Mouse (Mus musculus): Measurements from ENCODE around the gene 9530003J23Rik. TPM values are rescaled to one million over a fixed set of nuclear protein-coding genes. Genes with fewer than 3 reads are reported as not detected.
A peak's percentile ranks its signal among the peaks of the same experiment; 100 is the strongest.
"Not testable (repeated sequence)": the region's sequence is repeated elsewhere in the genome, so short reads cannot be mapped to it uniquely, and the experiment has no call there.

The 9530003J23Rik gene
- polyA plus RNA-seq, 1 experiment = 0.33 TPM

GRCm38 (mm10) chr10:117282551-117282950, 44.0 kb upstream of the 9530003J23Rik start:
- no peaks in the 10 kb centered on the region for H3K36me3 ChIP-seq (ENCODE audit: control insufficient read depth, insufficient read depth, low read length)
- H3K27me3 ChIP-seq (ENCODE audit: control insufficient read depth, insufficient read depth, low read length) = no peaks in the 10 kb centered on the region
- no peaks in the 10 kb centered on the region for H3K4me1 ChIP-seq (ENCODE audit: control insufficient read depth, insufficient read depth, low read length)
- TF ChIP-seq CTCF (IDR thresholded peaks at IDR 0.05; ENCODE audit: control insufficient read depth, insufficient read depth, insufficient replicate concordance, low read depth, low read length) (no peak), POLR2A (IDR thresholded peaks at IDR 0.05; ENCODE audit: control insufficient read depth, low read depth, low read length) (no peak)
- H3K27ac ChIP-seq (ENCODE audit: control insufficient read depth, insufficient read depth, low read depth, low read length) = no peak overlapping the region
- no peak overlapping the region for H3K4me3 ChIP-seq (ENCODE audit: control insufficient read depth, low read depth, low read length)

DNA sequence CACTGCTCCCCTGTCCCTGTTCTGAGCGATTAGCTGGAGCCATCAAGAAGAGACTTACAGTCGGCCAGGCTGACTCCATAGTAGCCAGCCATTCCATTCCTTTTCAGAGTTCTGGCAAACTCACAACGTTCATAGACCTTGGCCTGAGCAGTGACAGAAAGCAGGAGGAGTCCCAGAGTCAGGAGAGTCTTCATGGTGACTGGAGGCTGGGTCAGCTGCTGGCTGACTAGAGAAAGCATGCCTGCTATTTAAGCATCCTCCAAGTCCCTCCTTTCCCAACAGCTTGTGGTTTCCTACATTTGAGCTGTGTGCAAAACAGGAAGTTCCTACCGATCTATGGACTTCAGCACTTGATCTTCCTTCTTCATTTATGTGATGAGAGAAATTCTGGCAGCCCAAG, 43.5 kb upstream of the 9530003J23Rik start, which contains the start of gene Lyz2:
TSS of gene Lyz2 (minus strand) at position 273 of the 400 bp plus-strand sequence.
- Histone ChIP-seq H3K4me1 (ENCODE audit: control insufficient read depth, insufficient read depth, low read length) (no peaks in the 10 kb centered on the region), H3K27me3 (ENCODE audit: control insufficient read depth, insufficient read depth, low read length) (no peaks in the 10 kb centered on the region), H3K27ac (ENCODE audit: control insufficient read depth, insufficient read depth, low read depth, low read length) (no peak within 1 kb of the TSS), H3K36me3 (ENCODE audit: control insufficient read depth, insufficient read depth, low read length) (no peaks in the 10 kb centered on the region), H3K4me3 (ENCODE audit: control insufficient read depth, low read depth, low read length) (no peak within 1 kb of the TSS)
- no peak for TF ChIP-seq CTCF (IDR thresholded peaks at IDR 0.05; ENCODE audit: control insufficient read depth, insufficient read depth, insufficient replicate concordance, low read depth, low read length)
- no peak for TF ChIP-seq POLR2A (IDR thresholded peaks at IDR 0.05; ENCODE audit: control insufficient read depth, low read depth, low read length)

GRCm38 (mm10) chr10:117281381-117281920, 42.9 kb upstream of the 9530003J23Rik start:
- TF ChIP-seq POLR2A (IDR thresholded peaks at IDR 0.05; ENCODE audit: control insufficient read depth, low read depth, low read length) = no peak
- TF ChIP-seq CTCF (IDR thresholded peaks at IDR 0.05; ENCODE audit: control insufficient read depth, insufficient read depth, insufficient replicate concordance, low read depth, low read length) = no peak
- Histone ChIP-seq H3K4me3 (ENCODE audit: control insufficient read depth, low read depth, low read length) (no peak overlapping the region), H3K4me1 (ENCODE audit: control insufficient read depth, insufficient read depth, low read length) (no peaks in the 10 kb centered on the region)

DNA sequence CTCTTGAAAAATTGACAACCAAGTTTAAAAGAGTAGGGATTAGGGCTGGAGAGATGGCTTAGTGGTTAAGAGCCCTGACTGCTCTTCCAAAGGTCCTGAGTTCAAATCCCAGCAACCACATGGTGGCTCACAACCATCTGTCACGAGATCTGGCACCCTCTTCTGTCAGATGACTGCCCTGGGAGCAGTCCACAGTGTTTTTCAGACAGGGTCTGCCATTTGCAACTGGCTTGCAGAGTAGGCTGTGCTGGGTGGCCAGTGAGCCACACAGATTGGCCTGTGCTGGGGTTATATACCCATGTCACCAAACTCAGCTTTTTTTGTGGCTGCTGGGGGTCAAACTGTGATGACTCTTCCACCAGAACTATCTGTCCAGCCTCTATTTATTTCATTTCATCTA, 41.5 kb upstream of the 9530003J23Rik start:
- H3K4me3 ChIP-seq (ENCODE audit: control insufficient read depth, low read depth, low read length) = no peak overlapping the region
- H3K36me3 ChIP-seq (ENCODE audit: control insufficient read depth, insufficient read depth, low read length) = no peaks in the 10 kb centered on the region
- TF ChIP-seq POLR2A (IDR thresholded peaks at IDR 0.05; ENCODE audit: control insufficient read depth, low read depth, low read length) (no peak), CTCF (IDR thresholded peaks at IDR 0.05; ENCODE audit: control insufficient read depth, insufficient read depth, insufficient replicate concordance, low read depth, low read length) (no peak)
- H3K4me1 ChIP-seq (ENCODE audit: control insufficient read depth, insufficient read depth, low read length) = peaks cover 3% of the 10 kb centered on the region
- no peak overlapping the region for H3K27ac ChIP-seq (ENCODE audit: control insufficient read depth, insufficient read depth, low read depth, low read length)
- no peaks in the 10 kb centered on the region for H3K27me3 ChIP-seq (ENCODE audit: control insufficient read depth, insufficient read depth, low read length)

More at GRCm38 (mm10) chr10:117281381-117281920, 42.9 kb upstream of the 9530003J23Rik start:
- Histone ChIP-seq H3K27ac (ENCODE audit: control insufficient read depth, insufficient read depth, low read depth, low read length) (no peak overlapping the region), H3K36me3 (ENCODE audit: control insufficient read depth, insufficient read depth, low read length) (no peaks in the 10 kb centered on the region), H3K27me3 (ENCODE audit: control insufficient read depth, insufficient read depth, low read length) (no peaks in the 10 kb centered on the region)

- not testable (repeated sequence) for H3K27me3 ChIP-seq (ENCODE audit: control insufficient read depth, insufficient read depth, low read length); H3K4me1 ChIP-seq (ENCODE audit: control insufficient read depth, insufficient read depth, low read length); H3K27ac ChIP-seq (ENCODE audit: control insufficient read depth, insufficient read depth, low read depth, low read length); H3K4me3 ChIP-seq (ENCODE audit: control insufficient read depth, low read depth, low read length); H3K36me3 ChIP-seq (ENCODE audit: control insufficient read depth, insufficient read depth, low read length)
Observed at GRCm38 (mm10) chr10:117278510-117278909, 40.0 kb upstream of the 9530003J23Rik start.

DNA sequence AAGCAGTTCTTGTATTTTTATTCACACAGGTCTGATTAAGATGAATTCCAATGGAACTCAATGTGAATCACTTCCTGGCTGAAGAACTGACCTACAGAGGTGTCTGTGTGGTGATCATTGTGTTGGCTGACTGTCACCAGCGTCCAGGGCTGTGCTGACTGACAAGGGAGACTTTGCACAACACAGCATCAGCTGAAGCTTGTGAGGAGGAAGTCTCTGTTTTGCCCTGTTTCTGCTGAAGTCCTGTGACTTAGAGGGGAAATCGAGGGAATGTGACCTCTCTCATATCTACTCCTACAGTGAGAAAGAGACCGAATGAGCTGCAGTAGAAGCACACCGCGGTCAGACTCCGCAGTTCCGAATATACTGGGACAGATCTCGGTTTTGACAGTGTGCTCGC, 39.3 kb upstream of the 9530003J23Rik start:
- H3K27me3 ChIP-seq (ENCODE audit: control insufficient read depth, insufficient read depth, low read length); H3K36me3 ChIP-seq (ENCODE audit: control insufficient read depth, insufficient read depth, low read length); H3K4me3 ChIP-seq (ENCODE audit: control insufficient read depth, low read depth, low read length); H3K4me1 ChIP-seq (ENCODE audit: control insufficient read depth, insufficient read depth, low read length); H3K27ac ChIP-seq (ENCODE audit: control insufficient read depth, insufficient read depth, low read depth, low read length): not testable (repeated sequence)

DNA sequence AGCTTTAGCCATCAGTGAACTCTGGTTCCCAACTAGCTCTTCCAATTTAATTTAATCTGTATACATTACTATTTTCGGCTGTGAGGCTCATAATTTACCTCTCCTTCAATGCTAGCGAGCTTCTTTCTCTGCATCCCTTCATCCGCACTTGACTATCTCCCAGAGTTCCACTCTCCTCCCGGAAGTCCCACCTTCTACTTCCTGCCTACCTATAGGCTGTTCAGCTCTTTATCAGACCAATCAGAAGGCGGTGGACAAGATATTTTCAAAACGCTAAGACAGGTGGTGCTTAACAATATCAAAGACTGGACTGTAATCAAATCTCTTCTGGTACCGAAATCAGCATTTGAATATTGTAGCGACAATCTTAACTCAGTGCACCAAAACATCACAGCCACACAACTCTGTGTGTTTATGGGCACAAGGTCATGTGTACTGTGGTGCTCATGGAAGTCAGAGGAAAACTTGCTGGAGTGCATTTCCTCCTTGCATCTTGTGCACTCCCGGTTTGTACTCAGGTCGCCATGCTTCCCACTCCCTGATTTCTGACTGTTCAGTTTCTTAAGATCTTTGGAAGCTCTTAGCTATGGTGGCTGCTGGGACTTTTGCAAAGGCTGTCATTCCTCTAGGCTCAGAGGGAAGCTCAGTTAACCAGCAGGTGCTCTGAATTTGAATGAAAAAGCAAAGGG, 37.3 kb upstream of the 9530003J23Rik start:
- no peak for TF ChIP-seq CTCF (IDR thresholded peaks at IDR 0.05; ENCODE audit: control insufficient read depth, insufficient read depth, insufficient replicate concordance, low read depth, low read length)
- no peak for TF ChIP-seq POLR2A (IDR thresholded peaks at IDR 0.05; ENCODE audit: control insufficient read depth, low read depth, low read length)
- no peaks in the 10 kb centered on the region for H3K36me3 ChIP-seq (ENCODE audit: control insufficient read depth, insufficient read depth, low read length)
- H3K4me3 ChIP-seq (ENCODE audit: control insufficient read depth, low read depth, low read length) = peak overlapping the region; percentile 72

DNA sequence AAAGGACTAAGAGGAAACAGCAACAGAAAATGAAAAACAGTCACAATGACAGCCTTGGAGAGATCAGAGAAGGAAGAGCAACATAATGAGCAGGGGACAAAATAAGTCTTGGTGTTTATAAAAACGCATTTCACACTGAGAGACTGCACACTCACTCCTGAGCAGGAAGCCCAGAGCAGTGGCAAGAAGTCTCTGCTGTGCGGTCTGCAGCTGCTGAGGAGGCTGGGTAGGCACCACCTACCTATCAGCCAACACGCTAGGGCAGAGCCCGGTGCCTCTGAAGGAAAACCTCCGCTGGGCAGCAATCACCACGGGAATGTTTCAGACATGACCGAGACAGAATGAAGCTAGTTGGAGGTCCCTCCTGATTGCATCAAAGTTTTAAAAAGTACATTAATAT, 36.1 kb upstream of the 9530003J23Rik start:
- not testable (repeated sequence) for H3K4me3 ChIP-seq (ENCODE audit: control insufficient read depth, low read depth, low read length); H3K27ac ChIP-seq (ENCODE audit: control insufficient read depth, insufficient read depth, low read depth, low read length); H3K36me3 ChIP-seq (ENCODE audit: control insufficient read depth, insufficient read depth, low read length); H3K4me1 ChIP-seq (ENCODE audit: control insufficient read depth, insufficient read depth, low read length); H3K27me3 ChIP-seq (ENCODE audit: control insufficient read depth, insufficient read depth, low read length)

More for the DNA sequence above, 37.3 kb upstream of the 9530003J23Rik start:
- Histone ChIP-seq H3K4me1 (ENCODE audit: control insufficient read depth, insufficient read depth, low read length) (peaks cover 3% of the 10 kb centered on the region), H3K27ac (ENCODE audit: control insufficient read depth, insufficient read depth, low read depth, low read length) (no peak overlapping the region), H3K27me3 (ENCODE audit: control insufficient read depth, insufficient read depth, low read length) (no peaks in the 10 kb centered on the region)

All from testis, adult 2 months (tissue).